Comparison of ENCODE assay signal across 18 mouse cellular contexts in genomic region chr3:97691443-97692017, GRCm38 (mm10). TPM values are rescaled to one million over a fixed set of nuclear protein-coding genes. Genes with fewer than 3 reads are reported as not detected.
DNase-seq lines count a peak whose midpoint lies in the region; ATAC-seq and TF ChIP-seq lines count a peak whose summit lies in the region.
"Had no signal": no experiment of that assay in that cellular context is flagged by ENCODE, and none has a peak within 500 bp of the region (broad histone marks: within the 10 kb centered on the region; RNA-seq: fewer than 3 reads in every experiment).

No protein-coding gene starts in this region.

- ATAC-seq in hindbrain, embryonic 13.5 days (ENCODE audit: low FRiP score): no peak
- ATAC-seq in hindbrain, embryonic 14.5 days (ENCODE audit: low FRiP score): no peak
- ATAC-seq in midbrain, postnatal 0 days (ENCODE audit: low FRiP score): no peak
- no peak for ATAC-seq in midbrain, embryonic 15.5 days (replicated peaks)
- ATAC-seq: liver, embryonic 12.5 days; midbrain, embryonic 13.5 days; Patski had no signal

- peaks cover 3% of the 10 kb centered on the region; the same call in 1 of the 2 replicates for H3K27me3 ChIP-seq in hindbrain, embryonic 13.5 days
- no peaks in the 10 kb centered on the region for H3K27me3 ChIP-seq in hindbrain, embryonic 14.5 days (ENCODE audit: control insufficient read depth, insufficient read depth, low read length)
- no peaks in the 10 kb centered on the region for H3K27me3 ChIP-seq in midbrain, postnatal 0 days (ENCODE audit: insufficient read depth, low read length)
- H3K27me3 ChIP-seq in midbrain, embryonic 15.5 days (replicated peaks): no peaks in the 10 kb centered on the region
- H3K27me3 ChIP-seq: embryonic facial prominence, embryonic 13.5 days; Patski had no signal

- peaks cover 4% of the 10 kb centered on the region; the same call in 1 of the 2 replicates for H3K4me1 ChIP-seq in hindbrain, embryonic 13.5 days (replicated peaks)
- H3K4me1 ChIP-seq in hindbrain, embryonic 14.5 days (replicated peaks; ENCODE audit: control insufficient read depth, insufficient read depth, low read length): no peaks in the 10 kb centered on the region
- H3K4me1 ChIP-seq in midbrain, postnatal 0 days (ENCODE audit: insufficient read depth, low read length): no peaks in the 10 kb centered on the region
- H3K4me1 ChIP-seq in midbrain, embryonic 15.5 days: no peaks in the 10 kb centered on the region
- H3K4me1 ChIP-seq: liver, embryonic 12.5 days had no signal

- no peak overlapping the region for H3K4me3 ChIP-seq in hindbrain, embryonic 13.5 days
- no peak overlapping the region for H3K4me3 ChIP-seq in hindbrain, embryonic 14.5 days (replicated peaks; ENCODE audit: low read length)
- no peak overlapping the region for H3K4me3 ChIP-seq in midbrain, postnatal 0 days (ENCODE audit: low read depth, low read length)
- H3K4me3 ChIP-seq in midbrain, embryonic 15.5 days: no peak overlapping the region
- H3K4me3 ChIP-seq: embryonic facial prominence, embryonic 13.5 days; liver, embryonic 12.5 days; midbrain, embryonic 13.5 days had no signal

- H3K9ac ChIP-seq in hindbrain, embryonic 13.5 days: no peak overlapping the region; the same call in 1 of the 2 replicates
- H3K9ac ChIP-seq in hindbrain, embryonic 14.5 days: no peak overlapping the region
- H3K9ac ChIP-seq in midbrain, postnatal 0 days (replicated peaks; ENCODE audit: low read length, poor library complexity, severe bottlenecking): no peak overlapping the region
- no peak overlapping the region for H3K9ac ChIP-seq in midbrain, embryonic 15.5 days
- H3K9ac ChIP-seq: liver, embryonic 12.5 days; midbrain, embryonic 13.5 days had no signal

- H3K27ac ChIP-seq in hindbrain, embryonic 13.5 days: 0 out of 2 replicates have a peak overlapping the region, but pooled peaks have one; percentile 26
- H3K27ac ChIP-seq in hindbrain, embryonic 14.5 days: no peak overlapping the region
- no peak overlapping the region for H3K27ac ChIP-seq in midbrain, postnatal 0 days (ENCODE audit: low read depth, low read length)
- no peak overlapping the region for H3K27ac ChIP-seq in midbrain, embryonic 15.5 days
- H3K27ac ChIP-seq: embryonic facial prominence, embryonic 13.5 days; liver, embryonic 12.5 days; midbrain, embryonic 13.5 days had no signal

- WGBS in hindbrain, embryonic 13.5 days: 61% methylated on average over 12 of the region's 12 CpGs
- 57% methylated on average over 12 of the region's 12 CpGs for WGBS in hindbrain, embryonic 14.5 days
- WGBS in midbrain, postnatal 0 days: 66% methylated on average over 12 of the region's 12 CpGs
- 57% methylated on average over 12 of the region's 12 CpGs for WGBS in midbrain, embryonic 15.5 days

- no peak overlapping the region for H3K4me2 ChIP-seq in hindbrain, embryonic 13.5 days
- H3K4me2 ChIP-seq in hindbrain, embryonic 14.5 days (replicated peaks): no peak overlapping the region
- H3K4me2 ChIP-seq in midbrain, postnatal 0 days (ENCODE audit: low read depth, low read length, poor library complexity, severe bottlenecking): no peak overlapping the region
- H3K4me2 ChIP-seq in midbrain, embryonic 15.5 days: no peak overlapping the region
- H3K4me2 ChIP-seq: embryonic facial prominence, embryonic 13.5 days; liver, embryonic 12.5 days; midbrain, embryonic 13.5 days had no signal

- no peak for TF ChIP-seq CTCF in midbrain, postnatal 0 days (IDR thresholded peaks at IDR 0.05)

- peak; percentile 19 to 23 for DNase-seq in cerebellum, postnatal 14 days
- DNase-seq in cerebellum, adult 11 months: no peak
- no peak for DNase-seq in hindbrain, embryonic 14.5 days (ENCODE audit: low spot score)
- peak; percentile 31 for DNase-seq in midbrain, postnatal 0 days (ENCODE audit: low spot score)
- DNase-seq in retina, embryonic 14.5 days (ENCODE audit: low spot score): peak; percentile 45
- DNase-seq in embryo, embryonic 9.5 days (ENCODE audit: extremely low spot score): no peak
- DNase-seq: cerebellum, adult 9-11 months; gastrocnemius, postnatal 36 days; heart, postnatal 10 days; lung, postnatal 10 days had no signal

- no peaks in the 10 kb centered on the region for H3K9me3 ChIP-seq in hindbrain, embryonic 13.5 days
- no peaks in the 10 kb centered on the region for H3K9me3 ChIP-seq in hindbrain, embryonic 14.5 days (ENCODE audit: control insufficient read depth, low read length)
- H3K9me3 ChIP-seq in midbrain, postnatal 0 days (ENCODE audit: low read length): no peaks in the 10 kb centered on the region
- no peaks in the 10 kb centered on the region for H3K9me3 ChIP-seq in midbrain, embryonic 15.5 days
- H3K9me3 ChIP-seq: embryonic facial prominence, embryonic 13.5 days; liver, embryonic 12.5 days; midbrain, embryonic 13.5 days had no signal

- H3K36me3 ChIP-seq in hindbrain, embryonic 13.5 days: peaks cover 60% of the 10 kb centered on the region
- peaks cover 58% of the 10 kb centered on the region for H3K36me3 ChIP-seq in hindbrain, embryonic 14.5 days (replicated peaks; ENCODE audit: control insufficient read depth, insufficient read depth)
- H3K36me3 ChIP-seq in midbrain, postnatal 0 days (ENCODE audit: insufficient read depth, low read length): peaks cover 65% of the 10 kb centered on the region
- peaks cover 14% of the 10 kb centered on the region; the same call in 1 of the 2 replicates for H3K36me3 ChIP-seq in midbrain, embryonic 15.5 days (replicated peaks)
- H3K36me3 ChIP-seq: embryonic facial prominence, embryonic 13.5 days; liver, embryonic 12.5 days had no signal

RNA-seq across cellular contexts. Expression of gene Gm17651, which starts 17.0 kb away (rescaled TPM):
- not detected in 2 replicates for polyA plus RNA-seq in hindbrain, embryonic 13.5 days (2015; fragmentation: Nextera tagmentation; extraction: Ambion mirVana)
- not detected in 2 replicates for polyA plus RNA-seq in hindbrain, embryonic 14.5 days (2014; fragmentation: Nextera tagmentation; extraction: Ambion mirVana)
- total RNA-seq in midbrain, postnatal 0 days (2014; rRNA removed): not detected in 2 replicates
- not detected in 2 replicates for polyA plus RNA-seq in midbrain, postnatal 0 days (2015; fragmentation: Nextera tagmentation; extraction: Ambion mirVana)
- not detected in 2 replicates for polyA plus RNA-seq in midbrain, embryonic 15.5 days (2015; fragmentation: Nextera tagmentation; extraction: Ambion mirVana)
- total RNA-seq: gastrocnemius, postnatal 36 days; heart, postnatal 10 days; left cerebral cortex, postnatal 25 days had no signal
- polyA plus RNA-seq: embryonic facial prominence, embryonic 13.5 days; liver, embryonic 12.5 days; midbrain, embryonic 13.5 days; neural tube, embryonic 11.5 days; Patski had no signal

RNA-seq across cellular contexts. Expression of gene Prkab2, which starts 33.5 kb away (rescaled TPM):
- polyA plus RNA-seq in hindbrain, embryonic 13.5 days (2015; fragmentation: Nextera tagmentation; extraction: Ambion mirVana): 9.2 and 9.7 TPM in 2 replicates
- polyA plus RNA-seq in hindbrain, embryonic 14.5 days (2014; fragmentation: Nextera tagmentation; extraction: Ambion mirVana): 12.3 and 13.8 TPM in 2 replicates
- 30.4 and 33.1 TPM in 2 replicates for total RNA-seq in midbrain, postnatal 0 days (2014; rRNA removed)
- polyA plus RNA-seq in midbrain, postnatal 0 days (2015; fragmentation: Nextera tagmentation; extraction: Ambion mirVana): 17.6 and 18.1 TPM in 2 replicates
- 12.4 and 12.6 TPM in 2 replicates for polyA plus RNA-seq in midbrain, embryonic 15.5 days (2015; fragmentation: Nextera tagmentation; extraction: Ambion mirVana)

Comparison
In these comparisons a context has a peak if more than half of its experiments do, and no peak if none do; other contexts are left out.
1. DNase-seq: peak in cerebellum, postnatal 14 days (2 of 2), midbrain, postnatal 0 days (single experiment) and retina, embryonic 14.5 days (single experiment); none in cerebellum, adult 11 months (single experiment), hindbrain, embryonic 14.5 days (single experiment) and embryo, embryonic 9.5 days (single experiment).